Mouse (Mus musculus) lung, postnatal 0 days (tissue): ENCODE results near the gene Sparcl1.

Source experiments
- CTCF ChIP-seq: IDR thresholded peaks from 2 replicates; pipeline ENCODE4 v1.5.1; 2016; ENCODE audit warnings: antibody characterized with exemption, mild to moderate bottlenecking
- EP300 ChIP-seq: IDR thresholded peaks from 2 replicates; pipeline ENCODE4 v1.6.1; 2016; ENCODE audit warnings: antibody characterized with exemption, mild to moderate bottlenecking, control low read depth

GRCm38 (mm10) chr5:104043704-104044103 is 69.8 kb downstream of the Sparcl1 start:
- TF ChIP-seq EP300, result no peak
- TF ChIP-seq CTCF, result no peak
